Mouse (Mus musculus): ENCODE results near the gene Arf6.

Arf6 gene

GRCm38 (mm10) chr12:69413303-69413702 lies 41.4 kb downstream of the Arf6 start:
- DNase-seq (ENCODE audit: inconsistent ontology term), result no peak

- no peak for DNase-seq (ENCODE audit: inconsistent ontology term)
Observed at GRCm38 (mm10) chr12:69414826-69415572, 43.0 kb downstream of the Arf6 start.

- no peak for DNase-seq (ENCODE audit: inconsistent ontology term)
Observed at GRCm38 (mm10) chr12:69416793-69417192, 44.8 kb downstream of the Arf6 start.

DNA sequence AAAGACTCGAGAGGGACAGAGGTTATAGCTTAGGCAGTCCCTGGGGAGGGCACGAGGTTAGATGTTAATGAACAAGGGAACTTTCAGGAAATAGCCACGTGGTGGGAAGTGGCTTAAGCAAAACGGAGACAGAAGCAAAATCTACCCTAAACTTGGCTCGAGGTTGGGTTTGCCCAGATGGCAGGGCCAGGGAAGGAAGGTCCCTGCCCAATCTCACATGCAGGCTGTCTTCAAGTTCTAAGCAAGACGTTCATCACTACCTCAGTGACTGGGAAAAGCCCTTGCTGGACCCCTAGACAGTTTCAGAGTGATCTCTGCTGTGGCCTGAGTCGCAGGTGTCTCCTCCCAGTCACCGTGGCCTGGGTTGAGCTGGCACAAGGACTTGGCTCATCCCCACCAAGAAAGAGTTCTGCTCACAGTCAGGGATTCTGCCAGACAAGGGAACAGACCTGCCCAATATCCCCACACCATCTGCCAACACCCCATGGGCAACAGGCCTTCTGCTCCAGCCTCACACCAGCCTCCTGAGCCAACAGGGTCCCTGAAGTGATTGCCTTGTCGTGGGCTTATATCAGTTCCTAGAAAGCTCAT lies 45.8 kb downstream of the Arf6 start:
- DNase-seq (ENCODE audit: inconsistent ontology term), result no peak

GRCm38 (mm10) chr12:69418606-69419005 lies 46.7 kb downstream of the Arf6 start:
- no peak for DNase-seq (ENCODE audit: inconsistent ontology term)

DNA sequence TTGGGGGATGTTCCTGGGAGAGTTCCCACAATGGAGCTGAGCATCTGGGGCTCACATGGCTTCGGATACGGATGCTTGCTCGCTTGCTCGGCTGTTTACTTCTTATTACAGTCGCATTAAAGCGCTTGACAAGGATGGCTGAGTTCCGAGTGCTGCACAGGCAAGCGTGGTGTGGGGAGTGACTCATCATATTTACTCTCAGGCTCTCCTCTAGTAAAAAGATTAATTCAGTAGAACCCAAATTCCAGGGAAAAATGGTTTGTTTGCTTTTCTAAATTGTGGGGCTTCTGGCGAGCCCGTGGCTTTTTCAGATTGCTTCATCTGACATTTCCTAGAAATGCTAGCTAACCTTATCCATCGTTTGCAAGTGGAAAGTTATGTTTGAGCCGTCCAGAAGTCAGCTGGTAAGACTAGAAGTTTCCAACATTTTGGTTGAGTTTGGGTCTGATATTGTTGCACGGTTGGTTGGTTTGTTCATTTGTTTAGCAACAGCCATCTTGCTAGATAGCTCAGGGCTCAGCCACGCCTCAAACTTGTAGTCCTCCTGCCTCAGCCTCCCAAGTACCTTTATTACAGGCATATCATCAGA lies 47.2 kb downstream of the Arf6 start:
- peak; percentile 48 for DNase-seq (ENCODE audit: inconsistent ontology term)

DNA sequence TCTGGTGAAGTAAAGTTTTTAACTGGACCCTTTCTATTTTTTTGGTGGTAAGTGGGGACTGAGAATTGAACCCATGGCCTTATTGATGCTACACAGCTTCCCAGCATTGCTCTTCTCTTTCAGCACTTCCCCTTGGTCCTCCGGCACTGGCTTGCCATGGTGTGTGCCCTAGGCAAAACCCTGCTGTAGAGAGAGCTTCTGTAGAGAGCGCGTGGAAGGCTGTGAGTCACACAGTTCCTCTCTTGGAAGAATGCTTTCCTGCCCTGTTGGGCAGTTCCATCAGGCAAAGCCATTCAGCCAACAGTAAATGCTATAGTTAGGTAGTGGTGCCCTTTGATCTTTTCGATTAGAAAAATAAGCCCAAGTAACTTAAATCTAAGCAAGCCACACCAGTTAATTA lies 47.7 kb downstream of the Arf6 start:
- peak; percentile 27 for DNase-seq (ENCODE audit: inconsistent ontology term)

DNA sequence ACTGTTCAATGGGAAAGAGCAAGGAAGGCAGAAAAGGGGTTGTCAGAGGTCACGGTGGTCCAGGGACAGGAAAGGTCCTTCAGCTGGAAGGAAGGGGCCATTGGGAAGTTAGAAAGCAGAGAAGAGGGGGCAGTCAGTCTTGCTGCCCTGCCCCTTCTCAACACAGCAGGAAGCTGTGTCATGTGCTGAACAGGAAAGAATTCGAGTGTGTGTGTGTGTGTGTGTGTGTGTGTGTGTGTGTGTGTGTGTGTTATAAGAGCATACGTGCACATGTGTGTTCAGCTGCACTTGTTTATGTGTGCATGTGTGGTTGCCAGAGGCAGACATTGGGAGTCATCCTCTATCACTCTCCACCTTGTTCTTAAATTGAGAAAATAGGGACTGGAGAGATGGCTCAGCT lies 48.8 kb downstream of the Arf6 start:
- no peak for DNase-seq (ENCODE audit: inconsistent ontology term)

GRCm38 (mm10) chr12:69422827-69423537 lies 51.0 kb downstream of the Arf6 start:
- no peak for DNase-seq (ENCODE audit: inconsistent ontology term)

All from Muller cell, postnatal 12 days (primary cell).